Mouse (Mus musculus) ovary, adult 18-20 months (tissue): Measurements from ENCODE around the gene Med8.
A peak's percentile ranks its signal among the peaks of the same experiment; 100 is the strongest.

ENCODE experiments used
- DNase-seq: peaks from one replicate; pipeline ENCODE4 v3.0.0; 2022; ENCODE audit warnings: low spot score, mixed read lengths

The Med8 gene

GRCm38 (mm10) chr4:118409142-118409900 lies at the start of gene Med8, which contains the start of gene Szt2:
Gene Med8 (plus strand): TSS chr4:118409337.
Gene Szt2 (minus strand): TSS chr4:118409273.
- peak; percentile 80 for DNase-seq

GRCm38 (mm10) chr4:118359896-118360720 lies 49.0 kb upstream of the Med8 start:
- peak; percentile 57 for DNase-seq

GRCm38 (mm10) chr4:118361451-118361850 lies 47.7 kb upstream of the Med8 start:
- no peak for DNase-seq

DNA sequence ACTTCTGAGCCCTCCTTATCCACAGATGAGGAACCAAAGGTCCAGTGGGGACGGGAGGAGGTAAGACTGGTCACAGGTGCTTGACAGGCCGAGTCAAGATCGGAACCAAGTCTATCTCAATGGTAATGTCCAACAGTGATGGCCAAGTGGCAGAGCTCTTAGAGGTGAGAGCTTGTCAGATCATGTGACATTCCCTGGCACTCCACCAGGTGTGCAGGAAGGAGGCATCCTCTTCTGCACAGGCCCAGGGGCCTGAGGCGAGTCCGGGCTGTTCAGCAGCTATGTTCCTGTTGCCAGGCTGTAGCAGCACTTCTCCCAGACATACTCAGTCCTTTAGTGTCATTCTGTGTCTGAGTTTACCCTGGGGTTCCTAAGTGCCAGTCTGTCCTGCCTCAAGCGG lies 46.3 kb upstream of the Med8 start:
- DNase-seq, result no peak

- DNase-seq, result no peak
Observed at GRCm38 (mm10) chr4:118363985-118364384, 45.2 kb upstream of the Med8 start.

DNA sequence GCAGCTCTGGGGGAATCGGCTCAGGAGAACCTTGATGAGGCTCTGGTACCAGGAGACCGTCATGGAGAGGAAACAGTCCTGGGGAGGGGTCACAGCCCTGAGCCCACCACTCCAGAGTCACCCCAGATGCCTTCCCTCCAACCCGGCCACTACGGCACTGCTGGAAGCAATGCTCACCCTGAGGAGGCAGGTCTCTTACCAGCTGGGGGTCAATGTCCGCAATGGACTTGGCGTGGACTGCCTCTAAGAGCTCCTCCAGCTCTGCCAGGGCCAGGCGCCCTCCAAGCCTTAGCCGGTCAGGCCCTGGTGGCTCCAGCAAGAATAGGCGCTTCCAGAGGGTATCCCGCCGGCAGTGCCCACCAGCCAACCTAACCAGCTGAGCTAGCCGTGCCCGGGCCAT lies 44.5 kb upstream of the Med8 start:
- no peak for DNase-seq

DNA sequence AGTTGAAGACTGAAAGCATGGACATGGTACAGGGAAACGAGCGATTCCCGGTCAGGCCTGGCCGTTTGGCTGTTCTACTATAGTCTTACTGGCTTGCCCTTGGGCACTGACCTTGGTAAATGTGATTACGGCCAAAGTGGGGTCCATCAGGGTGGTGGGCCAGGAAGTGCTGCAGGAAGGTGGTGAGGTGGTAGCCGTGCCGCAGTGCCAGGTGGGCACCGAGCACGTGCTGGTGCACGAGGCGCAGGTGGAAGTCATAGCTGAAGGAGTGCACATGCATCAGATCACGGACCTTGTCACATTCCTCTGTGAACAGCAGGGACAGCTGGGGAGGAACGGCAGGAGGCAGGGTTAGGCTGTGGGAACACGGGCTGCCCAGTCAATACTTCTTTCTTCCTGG lies 43.1 kb upstream of the Med8 start:
- DNase-seq, result no peak

DNA sequence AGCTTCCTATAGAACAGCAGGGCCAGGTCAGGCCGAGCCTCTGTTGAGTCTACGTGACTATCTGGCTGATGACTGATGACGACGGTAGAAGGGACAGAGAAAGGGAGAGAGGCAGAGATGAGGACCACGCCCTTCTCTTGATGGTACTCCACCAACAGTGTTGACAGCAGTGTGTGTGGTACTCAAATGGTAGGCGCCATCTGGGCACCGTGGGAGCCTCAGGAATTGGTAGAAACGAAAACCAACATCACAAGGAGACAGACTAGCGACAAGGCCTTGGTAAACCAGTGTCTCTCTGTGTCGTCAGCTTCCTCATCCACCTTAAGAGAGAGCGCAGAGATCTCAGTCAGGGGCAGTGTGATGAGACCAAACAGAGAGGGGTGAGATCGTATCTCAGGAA lies 41.6 kb upstream of the Med8 start:
- no peak for DNase-seq

GRCm38 (mm10) chr4:118368616-118369015 lies 40.5 kb upstream of the Med8 start:
- DNase-seq, result no peak

DNA sequence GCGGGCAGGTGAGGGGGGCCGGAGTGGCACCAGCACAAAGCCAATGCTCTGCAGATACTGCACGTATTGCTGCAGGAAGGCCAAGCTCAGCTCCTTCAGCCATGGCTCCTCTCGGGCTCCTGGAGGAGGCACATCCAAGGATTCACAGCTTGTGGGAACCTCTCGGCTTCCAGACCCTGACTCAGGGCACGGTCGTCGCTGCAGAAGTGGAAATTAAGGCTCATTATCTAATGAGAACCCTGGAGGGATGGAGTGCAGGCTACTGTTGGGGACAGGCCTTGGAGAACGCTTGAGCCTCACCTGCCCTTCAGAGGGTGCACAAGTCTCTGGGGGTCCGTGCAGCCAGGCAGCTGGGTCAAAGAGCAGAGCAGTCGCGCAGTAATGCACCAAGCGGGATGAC lies 37.3 kb upstream of the Med8 start:
- no peak for DNase-seq

DNA sequence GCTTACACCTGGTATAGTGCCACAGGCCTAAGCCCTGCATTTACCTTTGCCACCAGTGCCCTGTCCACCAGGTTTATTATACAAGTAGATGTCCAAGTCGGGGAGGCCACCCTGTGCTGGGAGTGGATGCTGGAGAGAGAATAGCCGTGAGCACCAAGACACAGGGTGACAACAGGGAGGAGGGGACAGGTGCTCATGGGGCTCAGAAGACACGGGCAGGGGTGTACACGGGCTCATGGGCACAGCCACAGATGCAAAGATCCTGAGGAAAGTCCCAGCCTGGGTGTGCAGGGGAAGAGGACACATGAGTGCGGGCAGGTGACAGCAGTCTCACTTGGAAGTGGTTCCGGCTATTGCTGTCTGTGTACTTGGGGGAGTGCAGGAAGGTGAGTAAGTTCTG lies 33.1 kb upstream of the Med8 start:
- no peak for DNase-seq

DNA sequence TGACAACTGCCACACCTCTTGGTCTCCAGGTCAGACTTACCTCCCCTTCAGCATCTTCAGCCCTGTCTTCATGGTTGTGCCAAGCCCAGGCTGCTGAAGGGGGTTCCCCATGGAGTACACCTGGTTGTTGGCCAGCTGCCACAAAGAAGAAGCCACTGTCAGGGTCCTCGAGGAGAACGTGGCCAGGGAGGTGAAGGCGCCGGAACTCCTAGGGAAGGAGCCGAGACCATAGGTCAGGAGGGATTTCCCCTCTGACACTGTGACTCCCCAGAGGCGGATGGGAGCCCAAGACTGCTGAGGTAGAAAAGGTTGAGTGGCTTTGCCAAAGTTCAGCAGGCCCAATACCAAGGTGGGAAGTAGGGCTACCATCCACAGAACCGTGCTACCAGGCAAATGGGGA lies 25.9 kb upstream of the Med8 start:
- DNase-seq, result no peak

DNA sequence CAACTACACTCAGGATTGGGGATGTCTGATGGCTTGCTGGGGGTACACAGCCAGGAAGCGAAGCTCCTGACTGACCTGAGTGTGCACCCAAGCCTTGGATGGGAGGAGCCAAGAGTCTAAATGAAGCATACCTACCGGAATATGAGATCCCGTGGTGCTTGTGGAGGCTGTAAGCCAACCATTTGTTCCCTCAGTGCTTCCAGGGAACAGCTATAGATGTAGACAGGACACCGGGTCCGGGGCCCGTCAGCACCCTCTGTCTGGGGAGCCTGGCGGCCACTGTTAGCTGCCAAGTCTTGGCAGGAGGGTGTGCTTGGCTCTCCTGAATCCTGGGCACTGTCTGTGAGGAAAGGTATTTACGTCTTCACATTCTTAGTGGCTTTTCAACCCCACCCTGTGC lies 21.8 kb upstream of the Med8 start:
- no peak for DNase-seq

- DNase-seq, result no peak
Observed at GRCm38 (mm10) chr4:118390146-118390545, 19.0 kb upstream of the Med8 start.

- no peak for DNase-seq
Observed at GRCm38 (mm10) chr4:118394505-118394904, 14.6 kb upstream of the Med8 start.

DNA sequence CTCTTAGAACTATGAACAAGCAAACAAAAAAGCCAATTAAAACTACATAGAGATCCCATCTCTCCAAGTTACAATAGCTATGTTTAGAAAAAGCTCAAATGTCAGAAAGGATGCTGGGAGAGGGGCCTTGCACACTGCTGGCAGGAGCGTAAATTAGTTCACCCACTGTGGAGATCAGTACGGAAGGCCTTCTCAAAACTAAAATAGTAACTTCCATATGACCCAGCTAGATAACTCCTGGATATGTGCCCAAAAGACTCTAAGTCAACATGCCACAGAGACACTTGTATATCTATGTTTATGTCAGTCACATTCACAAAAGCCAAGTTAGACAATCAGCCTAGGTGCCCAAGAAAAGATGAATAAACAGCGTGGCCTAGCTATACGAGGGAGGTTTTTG lies 13.8 kb upstream of the Med8 start:
- DNase-seq, result no peak

DNA sequence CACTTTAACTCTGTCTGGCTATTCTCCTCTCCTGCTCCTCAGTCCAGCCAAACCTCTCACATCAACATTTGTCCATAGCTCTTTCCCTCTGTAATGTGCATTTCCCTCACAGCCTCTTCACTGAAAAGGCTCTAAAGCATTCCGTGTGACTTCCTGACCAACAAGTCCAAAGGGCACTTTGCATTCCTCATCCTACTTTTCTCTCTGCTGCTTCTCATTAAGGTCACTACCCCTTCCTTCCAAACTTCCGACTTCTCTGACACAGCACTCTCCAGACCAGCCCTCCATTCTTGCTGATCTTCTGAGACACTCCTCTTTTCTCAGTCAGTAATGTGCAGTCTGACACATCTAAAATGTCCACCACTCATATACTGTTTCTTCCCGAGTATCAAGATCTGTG lies 12.7 kb upstream of the Med8 start:
- no peak for DNase-seq

DNA sequence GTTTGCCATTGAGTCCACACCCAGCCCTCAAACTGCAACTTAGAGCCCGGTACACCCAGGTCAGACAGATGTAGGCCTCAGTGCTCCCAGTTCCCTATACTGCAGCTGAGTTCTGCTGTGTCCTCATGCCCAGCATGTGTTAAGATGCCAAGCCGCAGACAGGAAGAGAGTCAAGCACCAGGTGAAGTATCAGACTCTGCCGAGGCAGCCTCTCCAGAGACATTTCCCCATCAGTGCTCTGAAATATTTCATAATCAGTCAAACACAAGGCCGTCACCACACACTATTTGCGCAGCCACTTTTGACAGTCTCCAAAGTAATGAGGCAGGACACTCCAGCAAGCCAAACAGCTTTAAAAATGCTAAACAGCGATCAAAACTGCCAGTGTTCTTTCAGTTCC lies 10.7 kb upstream of the Med8 start:
- no peak for DNase-seq

GRCm38 (mm10) chr4:118401421-118401820 lies 7.7 kb upstream of the Med8 start:
- DNase-seq, result no peak

DNA sequence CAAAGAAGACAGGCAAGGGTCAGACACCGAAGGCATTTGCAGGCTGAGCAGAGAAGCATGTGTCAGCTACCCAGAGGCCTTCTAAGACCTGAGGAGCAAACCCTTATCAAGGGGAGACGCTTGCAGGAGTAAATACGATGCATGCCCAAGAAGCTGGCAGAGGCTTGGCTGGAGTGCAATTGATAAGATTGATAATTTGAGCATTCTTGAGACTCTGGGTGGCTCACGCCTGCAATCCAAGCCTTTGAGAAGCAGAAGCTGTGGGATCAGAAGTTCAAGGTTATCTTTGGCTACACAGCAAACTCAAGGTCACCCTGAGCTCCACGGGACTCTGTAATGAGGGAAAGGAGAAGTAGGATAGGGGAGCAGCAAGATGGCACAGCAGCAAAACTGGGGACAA lies 7.2 kb upstream of the Med8 start:
- peak; percentile 59 for DNase-seq

GRCm38 (mm10) chr4:118402701-118403100 lies 6.4 kb upstream of the Med8 start:
- DNase-seq, result peak; percentile 43

DNA sequence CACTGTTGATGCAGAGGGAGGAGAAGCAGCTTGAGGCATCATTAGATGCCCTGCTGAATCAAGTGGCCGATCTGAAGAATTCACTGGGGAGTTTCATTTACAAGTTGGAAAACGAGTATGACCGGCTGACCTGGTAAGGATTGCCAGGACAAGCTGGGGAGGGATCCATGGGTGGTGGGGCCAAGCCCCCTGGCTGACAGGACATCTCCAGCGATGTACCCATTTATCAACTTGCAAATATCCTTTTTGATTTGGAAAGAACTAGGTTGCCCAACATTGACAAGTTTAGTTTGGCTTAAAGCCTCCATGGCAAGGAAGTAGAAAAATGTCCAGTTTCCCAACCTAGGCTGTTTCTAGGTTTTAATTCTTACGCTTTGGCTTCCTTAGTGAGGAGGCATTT lies 1.7 kb downstream of the Med8 start:
- no peak for DNase-seq

GRCm38 (mm10) chr4:118413553-118413952 lies 4.4 kb downstream of the Med8 start:
- no peak for DNase-seq
